Mouse (Mus musculus) CD8-positive naive resting alpha-beta T cell, adult 2 months (primary cell): Measurements from ENCODE around the gene Olfr1390.
"Not testable (repeated sequence)": the region's sequence is repeated elsewhere in the genome, so short reads cannot be mapped to it uniquely, and the experiment has no call there.

Source experiments
- DNase-seq, 2 experiments: peaks; one replicate each; pipeline ENCODE4 v3.0.0; 2022; ENCODE audit warnings: low read depth in 2 of 2, low spot score in 2 of 2

Gene Olfr1390

GRCm38 (mm10) chr11:49334888-49335287 is at the start of gene Olfr1390:
Olfr1390 (plus strand) TSS chr11:49335188.
- no peak for DNase-seq

GRCm38 (mm10) chr11:49287251-49287650 is 47.7 kb upstream of the Olfr1390 start:
- no peak for DNase-seq

GRCm38 (mm10) chr11:49292777-49293176 is 42.2 kb upstream of the Olfr1390 start:
- DNase-seq: no peak

- DNase-seq: no peak
These were observed 30.5 kb upstream of the Olfr1390 start, which contains the start of gene Olfr10 for GRCm38 (mm10) chr11:49304441-49304840. Olfr10 (plus strand) TSS chr11:49304741.

GRCm38 (mm10) chr11:49308547-49308946 is 26.4 kb upstream of the Olfr1390 start:
- not testable (repeated sequence) for DNase-seq

GRCm38 (mm10) chr11:49322442-49322841 is 12.5 kb upstream of the Olfr1390 start, which contains the start of gene Olfr1391:
Olfr1391 (plus strand) TSS chr11:49322742.
- no peak for DNase-seq

- DNase-seq: no peak
These were observed 8.3 kb upstream of the Olfr1390 start for GRCm38 (mm10) chr11:49326726-49327125.

- no peak for DNase-seq
These were observed 5.3 kb upstream of the Olfr1390 start for GRCm38 (mm10) chr11:49329686-49330085.

GRCm38 (mm10) chr11:49337150-49337832 is 2.3 kb downstream of the Olfr1390 start:
- no peak for DNase-seq

GRCm38 (mm10) chr11:49383133-49383532 is 48.1 kb downstream of the Olfr1390 start:
- no peak for DNase-seq

- not testable (repeated sequence) for DNase-seq
These were observed 51.1 kb downstream of the Olfr1390 start for GRCm38 (mm10) chr11:49386118-49386517.
